Mouse (Mus musculus) heart, adult 2 months (tissue): ENCODE results near the gene Gan.

Experiments
- CTCF ChIP-seq: fragments of 200-600 bp; IDR thresholded peaks from 2 replicates; pipeline ENCODE4 v1.8.1; 2022; ENCODE audit warnings: antibody characterized with exemption, mild to moderate bottlenecking, moderate library complexity
- EP300 ChIP-seq: fragments of 200-500 bp; IDR thresholded peaks from 2 replicates; pipeline ENCODE4 v1.6.1; 2011; ENCODE audit warnings: low read depth, low read length, control low read depth; ENCODE audit not compliant: insufficient read depth

DNA sequence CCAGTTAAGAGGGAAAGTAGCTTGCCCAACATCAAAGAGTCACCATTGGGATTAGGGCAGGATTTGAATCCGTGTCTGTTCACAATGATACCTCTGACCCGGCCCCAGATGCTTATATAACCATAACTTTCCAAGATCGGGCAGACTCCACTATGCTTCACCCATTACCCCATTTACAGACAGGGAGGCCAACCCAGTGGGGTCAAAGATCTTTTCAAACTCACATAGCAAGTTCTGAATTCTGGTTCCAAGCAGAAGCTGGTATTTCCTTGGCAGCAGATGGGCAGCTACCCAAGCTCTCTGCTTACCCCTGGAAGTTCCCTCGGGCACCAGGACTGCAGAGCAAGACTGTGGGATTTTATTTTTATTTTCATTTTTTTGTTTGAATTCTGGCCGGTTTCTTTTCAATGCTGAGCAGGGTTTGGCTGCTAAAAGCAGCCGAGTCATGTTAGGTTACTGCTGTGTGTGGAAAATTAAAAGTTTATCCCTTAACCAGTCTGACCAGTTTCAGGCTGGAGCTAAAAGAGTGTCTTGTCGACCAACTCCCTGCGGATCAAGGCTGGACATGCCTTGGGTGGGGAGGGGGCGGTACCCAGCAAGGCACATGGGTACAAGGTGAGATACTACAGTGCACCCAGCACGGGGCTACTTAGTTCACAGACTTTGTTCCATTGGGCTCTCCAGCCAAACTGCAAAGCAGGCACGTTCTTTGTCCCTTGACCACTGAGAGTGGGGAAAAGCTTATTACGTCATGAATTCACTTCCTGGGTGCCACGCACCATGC lies 33.9 kb upstream of the Gan start:
- no peak for TF ChIP-seq CTCF
- TF ChIP-seq EP300 = no peak
